Mouse (Mus musculus) MEL (cell line): ENCODE measurements at regions not wholly inside any gene's neighbourhood (a gene's known extent, or its start where the extent isn't known, plus 50 kb on each side); places are given as distances from the start of the nearest gene placed in this dataset.

Source experiments
- DNase-seq: peaks from one replicate; pipeline ENCODE4 v3.0.0; 2011; ENCODE audit warnings: low read depth, low spot score
- H3K27ac ChIP-seq: 2 replicates; pipeline ENCODE4 v1.5.1; 2012; ENCODE audit warnings: low read depth, mild to moderate bottlenecking, control low read depth, low read length, moderate library complexity; ENCODE audit not compliant: control insufficient read depth
- H3K27me3 ChIP-seq, 2 experiments: fragments of 150-350 bp in 1 of 2; sonication (generic) in 1 of 2; 2 replicates each; pipeline ENCODE4 v1.6.1; 2012; ENCODE audit warnings: low read length in 2 of 2, mild to moderate bottlenecking in 2 of 2, improper control_type of control experiment in 1 of 2, moderate library complexity in 1 of 2; ENCODE audit not compliant: insufficient read depth in 2 of 2, control insufficient read depth in 1 of 2
- H3K36me3 ChIP-seq, 2 experiments: 2 replicates each; pipeline ENCODE4 v1.6.1; 2012 to 2014; ENCODE audit warnings: low read length in 2 of 2, improper control_type of control experiment in 1 of 2, inconsistent platforms in 1 of 2, mild to moderate bottlenecking in 1 of 2; ENCODE audit not compliant: insufficient read depth in 2 of 2, control insufficient read depth in 1 of 2
- H3K4me1 ChIP-seq, 2 experiments: fragments of 150-350 bp in 1 of 2; sonication (generic) in 1 of 2; 2 replicates each; pipeline ENCODE4 v1.6.1; 2012; ENCODE audit warnings: low read length in 2 of 2, improper control_type of control experiment in 1 of 2, mild to moderate bottlenecking in 1 of 2; ENCODE audit not compliant: insufficient read depth in 2 of 2, control insufficient read depth in 1 of 2
- H3K4me3 ChIP-seq, 2 experiments: fragments of 150-350 bp in 1 of 2; sonication (generic) in 1 of 2; 2 replicates each; pipeline ENCODE4 v1.5.1; 2012; ENCODE audit warnings: low read depth in 2 of 2, low read length in 2 of 2, mild to moderate bottlenecking in 2 of 2, moderate library complexity in 2 of 2, control low read depth in 1 of 2, improper control_type of control experiment in 1 of 2; ENCODE audit not compliant: control insufficient read depth in 1 of 2, insufficient read depth in 1 of 2
- H3K79me2 ChIP-seq: 2 replicates; pipeline ENCODE4 v1.6.1; 2012; ENCODE audit warnings: mild to moderate bottlenecking, low read length, moderate library complexity; ENCODE audit not compliant: control insufficient read depth, poor library complexity, insufficient read depth
- H3K9ac ChIP-seq: 2 replicates; pipeline ENCODE4 v1.6.1; 2012; ENCODE audit warnings: low read depth, mild to moderate bottlenecking, control low read depth, low read length, moderate library complexity; ENCODE audit not compliant: control insufficient read depth, poor library complexity, severe bottlenecking
- H3K9me3 ChIP-seq: fragments of 150-350 bp; sonication (generic); replicated peaks from 2 replicates; pipeline ENCODE4 v1.6.1; 2012; ENCODE audit warnings: mild to moderate bottlenecking, low read length, improper control_type of control experiment, moderate library complexity; ENCODE audit not compliant: insufficient read depth
- BHLHE40 ChIP-seq: IDR thresholded peaks from 2 replicates; pipeline ENCODE4 v1.6.1; 2012; ENCODE audit warnings: low read depth, mild to moderate bottlenecking, inconsistent platforms, low read length, improper control_type of control experiment, borderline replicate concordance
- CTCF ChIP-seq, 3 experiments: IDR thresholded peaks in 2 of 3; conservative IDR thresholded peaks in 1 of 3; 2 replicates each; pipeline ENCODE4 v1.5.1; 2011 to 2012; ENCODE audit warnings: low read length in 3 of 3, low read depth in 2 of 3, mild to moderate bottlenecking in 2 of 3, improper control_type of control experiment in 1 of 3, inconsistent platforms in 1 of 3, mixed read lengths in 1 of 3, moderate library complexity in 1 of 3; ENCODE audit not compliant: control insufficient read depth in 1 of 3, insufficient read depth in 1 of 3, poor library complexity in 1 of 3, severe bottlenecking in 1 of 3
- ELF1 ChIP-seq: IDR thresholded peaks from 2 replicates; pipeline ENCODE4 v1.6.1; 2014; ENCODE audit warnings: low read depth, mild to moderate bottlenecking, inconsistent platforms, low read length, improper control_type of control experiment, moderate library complexity
- ETS1 ChIP-seq: IDR thresholded peaks from 2 replicates; pipeline ENCODE4 v1.6.1; 2012; ENCODE audit warnings: low read depth, mild to moderate bottlenecking, inconsistent platforms, low read length, improper control_type of control experiment, moderate library complexity
- GATA1 ChIP-seq: IDR thresholded peaks from 2 replicates; pipeline ENCODE4 v1.6.1; 2011; ENCODE audit warnings: low read depth, low read length, improper control_type of control experiment
- HCFC1 ChIP-seq: IDR thresholded peaks from 2 replicates; pipeline ENCODE4 v1.6.1; 2012; ENCODE audit warnings: low read depth, mild to moderate bottlenecking, inconsistent platforms, low read length, improper control_type of control experiment, moderate library complexity
- KAT2A ChIP-seq: conservative IDR thresholded peaks from 2 replicates; pipeline ENCODE4 v1.6.1; 2012; ENCODE audit warnings: low read depth, low read length, improper control_type of control experiment, inconsistent platforms
- MAFK ChIP-seq: IDR thresholded peaks from 2 replicates; pipeline ENCODE4 v1.6.1; 2011; ENCODE audit warnings: low read depth, mild to moderate bottlenecking, low read length, improper control_type of control experiment, borderline replicate concordance
- MAZ ChIP-seq: IDR thresholded peaks from 2 replicates; pipeline ENCODE4 v1.6.1; 2012; ENCODE audit warnings: low read depth, mild to moderate bottlenecking, inconsistent platforms, low read length, improper control_type of control experiment
- MXI1 ChIP-seq: IDR thresholded peaks from 2 replicates; pipeline ENCODE4 v1.6.1; 2011; ENCODE audit warnings: mild to moderate bottlenecking, low read depth, low read length, improper control_type of control experiment
- MYC ChIP-seq: IDR thresholded peaks from 2 replicates; pipeline ENCODE4 v1.6.1; 2011; ENCODE audit warnings: low read depth, mild to moderate bottlenecking, low read length, improper control_type of control experiment, moderate library complexity
- NELFE ChIP-seq: IDR thresholded peaks from 2 replicates; pipeline ENCODE4 v1.6.1; 2011; ENCODE audit warnings: low read depth, low read length, improper control_type of control experiment
- NRF1 ChIP-seq: IDR thresholded peaks from 2 replicates; pipeline ENCODE4 v1.6.1; 2014; ENCODE audit warnings: low read depth, mild to moderate bottlenecking, inconsistent platforms, low read length, improper control_type of control experiment, moderate library complexity; ENCODE audit not compliant: poor library complexity, insufficient read depth, severe bottlenecking
- POLR2A ChIP-seq, 2 experiments: IDR thresholded peaks; 2 replicates each; pipeline ENCODE4 v1.6.1; 2011 to 2012; ENCODE audit warnings: low read length in 2 of 2, mild to moderate bottlenecking in 2 of 2, control low read depth in 1 of 2, improper control_type of control experiment in 1 of 2, low read depth in 1 of 2, moderate library complexity in 1 of 2; ENCODE audit not compliant: control insufficient read depth in 1 of 2, insufficient read depth in 1 of 2, poor library complexity in 1 of 2
- RAD21 ChIP-seq: IDR thresholded peaks from 2 replicates; pipeline ENCODE4 v1.6.1; 2011; ENCODE audit warnings: mild to moderate bottlenecking, low read depth, low read length, improper control_type of control experiment
- RCOR1 ChIP-seq: IDR thresholded peaks from 2 replicates; pipeline ENCODE4 v1.6.1; 2012; ENCODE audit warnings: low read depth, mild to moderate bottlenecking, inconsistent platforms, low read length, improper control_type of control experiment
- SIN3A ChIP-seq: IDR thresholded peaks from 2 replicates; pipeline ENCODE4 v1.6.1; 2012; ENCODE audit warnings: low read length, improper control_type of control experiment, inconsistent platforms
- TAL1 ChIP-seq: IDR thresholded peaks from 2 replicates; pipeline ENCODE4 v1.6.1; 2012; ENCODE audit warnings: mild to moderate bottlenecking, inconsistent platforms, low read length, moderate library complexity, mixed read lengths
- TBP ChIP-seq: IDR thresholded peaks from 2 replicates; pipeline ENCODE4 v1.8.0; 2011; ENCODE audit warnings: low read depth, low read length, improper control_type of control experiment
- USF1 ChIP-seq: IDR thresholded peaks from 2 replicates; pipeline ENCODE4 v1.6.1; 2014; ENCODE audit warnings: low read depth, mild to moderate bottlenecking, inconsistent platforms, low read length, improper control_type of control experiment, moderate library complexity
- USF2 ChIP-seq, 2 experiments: IDR thresholded peaks; 2 replicates each; pipeline ENCODE4 v1.6.1; 2011 to 2012; ENCODE audit warnings: improper control_type of control experiment in 2 of 2, low read length in 2 of 2, borderline replicate concordance in 1 of 2, inconsistent platforms in 1 of 2, low read depth in 1 of 2, mild to moderate bottlenecking in 1 of 2; ENCODE audit not compliant: insufficient read depth in 1 of 2
- ZKSCAN1 ChIP-seq: IDR thresholded peaks from 2 replicates; pipeline ENCODE4 v1.6.1; 2012; ENCODE audit warnings: low read depth, mild to moderate bottlenecking, inconsistent platforms, low read length, improper control_type of control experiment, moderate library complexity
- ZNF384 ChIP-seq: IDR thresholded peaks from 2 replicates; pipeline ENCODE4 v1.6.1; 2012; ENCODE audit warnings: low read depth, mild to moderate bottlenecking, inconsistent platforms, low read length, improper control_type of control experiment

- no peaks in the 10 kb centered on the region for H3K79me2 ChIP-seq
- H3K9me3 ChIP-seq = no peaks in the 10 kb centered on the region
- H3K36me3 ChIP-seq = no peaks in the 10 kb centered on the region
- H3K27me3 ChIP-seq = no peaks in the 10 kb centered on the region
- H3K4me3 ChIP-seq = no peak overlapping the region
- no peak for TF ChIP-seq ELF1
- TF ChIP-seq BHLHE40 = no peak
- TF ChIP-seq GATA1 = no peak
- no peak for TF ChIP-seq RCOR1
- TF ChIP-seq CTCF (IDR thresholded peaks at IDR 0.05 in 2 of 3, conservative IDR thresholded peaks at IDR 0.05 in 1 of 3; ENCODE audit: control insufficient read depth in 1 of 3, insufficient read depth in 1 of 3, low read depth in 2 of 3, low read length in 3 of 3, poor library complexity in 1 of 3, severe bottlenecking in 1 of 3) = no peak
- TF ChIP-seq NELFE = no peak
- TF ChIP-seq USF2 (IDR thresholded peaks at IDR 0.05; ENCODE audit: borderline replicate concordance in 1 of 2, insufficient read depth in 1 of 2, low read depth in 1 of 2, low read length in 2 of 2) = no peak
- no peak for TF ChIP-seq NRF1
- no peak for TF ChIP-seq MYC
- TF ChIP-seq MAFK = no peak
- no peak for TF ChIP-seq MXI1
- no peak for TF ChIP-seq ETS1
- TF ChIP-seq TAL1 = no peak
- TF ChIP-seq, all 39 proteins: peak for 0
- H3K27ac ChIP-seq = no peak overlapping the region
- no peaks in the 10 kb centered on the region for H3K4me1 ChIP-seq
- H3K9ac ChIP-seq = no peak overlapping the region
- peak; percentile 5 for DNase-seq
These were observed 623.4 kb upstream of the Cypt12 start for GRCm38 (mm10) chr3:17324816-17325215.

- Histone ChIP-seq H3K27ac (no peak overlapping the region), H3K36me3 (no peaks in the 10 kb centered on the region), H3K4me1 (no peaks in the 10 kb centered on the region), H3K9ac (no peak overlapping the region), H3K9me3 (no peaks in the 10 kb centered on the region), H3K4me3 (no peak overlapping the region), H3K27me3 (no peaks in the 10 kb centered on the region), H3K79me2 (no peaks in the 10 kb centered on the region)
- TF ChIP-seq TAL1 (no peak), MAZ (no peak), SIN3A (no peak), ETS1 (no peak), POLR2A (IDR thresholded peaks at IDR 0.05; ENCODE audit: control insufficient read depth in 1 of 2, insufficient read depth in 1 of 2, low read depth in 1 of 2, low read length in 2 of 2, poor library complexity in 1 of 2) (no peak), HCFC1 (no peak), ZNF384 (no peak), USF1 (no peak), MAFK (no peak), KAT2A (no peak), MXI1 (no peak), TBP (no peak), ZKSCAN1 (no peak), USF2 (IDR thresholded peaks at IDR 0.05; ENCODE audit: borderline replicate concordance in 1 of 2, insufficient read depth in 1 of 2, low read depth in 1 of 2, low read length in 2 of 2) (no peak), RAD21 (no peak), MYC (no peak)
- DNase-seq = no peak
These were observed 622.4 kb upstream of the Cypt12 start for GRCm38 (mm10) chr3:17325821-17326220.
